Comparison of ENCODE assay signal across 19 mouse cellular contexts in genomic region chr13:114086325-114086724, GRCm38 (mm10).
DNase-seq lines count a peak whose midpoint lies in the region; ATAC-seq and TF ChIP-seq lines count a peak whose summit lies in the region.
"Had no signal": no experiment of that assay in that cellular context is flagged by ENCODE, and none has a peak within 500 bp of the region (broad histone marks: within the 10 kb centered on the region; RNA-seq: fewer than 3 reads in every experiment).

No protein-coding gene starts in this region.

- no peak overlapping the region for H3K4me3 ChIP-seq in heart, embryonic 11.5 days (ENCODE audit: low read depth, low read length)
- H3K4me3 ChIP-seq in liver, adult 2 months (ENCODE audit: insufficient read depth, low read depth, low read length), result no peak overlapping the region
- no peak overlapping the region for H3K4me3 ChIP-seq in liver, embryonic 11.5 days (ENCODE audit: low read depth, low read length)
- H3K4me3 ChIP-seq in hindbrain, embryonic 16.5 days (ENCODE audit: low read length), result no peak overlapping the region
- H3K4me3 ChIP-seq: forebrain, embryonic 10.5 days; heart, adult 2 months; hindbrain, embryonic 12.5 days; limb, embryonic 15.5 days; midbrain, embryonic 15.5 days; myocyte had no signal

- H3K4me2 ChIP-seq in heart, embryonic 11.5 days, result no peak overlapping the region
- no peak overlapping the region for H3K4me2 ChIP-seq in liver, embryonic 11.5 days
- H3K4me2 ChIP-seq in hindbrain, embryonic 16.5 days (ENCODE audit: low read length), result no peak overlapping the region
- H3K4me2 ChIP-seq: hindbrain, embryonic 12.5 days; limb, embryonic 15.5 days; midbrain, embryonic 15.5 days had no signal

- H3K79me2 ChIP-seq in liver, adult 2 months (ENCODE audit: control insufficient read depth, insufficient read depth, low read length), result no peaks in the 10 kb centered on the region; the same call in 1 of the 2 replicates

- no peak overlapping the region for H3K9ac ChIP-seq in heart, embryonic 11.5 days (ENCODE audit: low read depth, low read length)
- no peak overlapping the region for H3K9ac ChIP-seq in liver, adult 2 months (ENCODE audit: low read depth, low read length)
- no peak overlapping the region for H3K9ac ChIP-seq in liver, embryonic 11.5 days (ENCODE audit: low read depth, low read length)
- H3K9ac ChIP-seq in hindbrain, embryonic 16.5 days (ENCODE audit: low read depth, low read length), result no peak overlapping the region
- H3K9ac ChIP-seq: hindbrain, embryonic 12.5 days; limb, embryonic 15.5 days; midbrain, embryonic 15.5 days had no signal

- intact Hi-C loops in heart, postnatal 14 days (cut with DNase I), result no loop called here

- no peaks in the 10 kb centered on the region for H3K9me3 ChIP-seq in heart, embryonic 11.5 days (replicated peaks; ENCODE audit: control insufficient read depth, low read length)
- no peaks in the 10 kb centered on the region for H3K9me3 ChIP-seq in liver, embryonic 11.5 days (ENCODE audit: control insufficient read depth, low read length)
- H3K9me3 ChIP-seq in hindbrain, embryonic 16.5 days (ENCODE audit: control insufficient read depth, low read length), result no peaks in the 10 kb centered on the region
- H3K9me3 ChIP-seq: forebrain, embryonic 10.5 days; hindbrain, embryonic 12.5 days; limb, embryonic 15.5 days; midbrain, embryonic 15.5 days had no signal

- 19% methylated on average over 5 of the region's 5 CpGs for WGBS in heart, embryonic 11.5 days (ENCODE audit: insufficient replicate concordance)
- 17% methylated on average over 5 of the region's 5 CpGs for WGBS in liver, adult 2 months
- 55% methylated on average over 5 of the region's 5 CpGs for WGBS in liver, embryonic 11.5 days
- WGBS in hindbrain, embryonic 16.5 days, result 89% methylated on average over 5 of the region's 5 CpGs

- no peak overlapping the region for H3K27ac ChIP-seq in heart, embryonic 11.5 days (ENCODE audit: low read depth, low read length)
- peak overlapping the region; percentile 92 for H3K27ac ChIP-seq in liver, adult 2 months (replicated peaks; ENCODE audit: insufficient read depth, low read depth, low read length)
- H3K27ac ChIP-seq in liver, embryonic 11.5 days (ENCODE audit: low read depth, low read length), result no peak overlapping the region
- H3K27ac ChIP-seq in hindbrain, embryonic 16.5 days (ENCODE audit: low read depth, low read length), result no peak overlapping the region
- H3K27ac ChIP-seq: forebrain, embryonic 10.5 days; heart, adult 2 months; hindbrain, embryonic 12.5 days; limb, embryonic 15.5 days; midbrain, embryonic 15.5 days had no signal

- 0 out of 2 replicates have a peak, but pooled peaks cover 2% of the 10 kb centered on the region for H3K36me3 ChIP-seq in heart, embryonic 11.5 days (ENCODE audit: control insufficient read depth, insufficient read depth, low read length)
- no peaks in the 10 kb centered on the region for H3K36me3 ChIP-seq in liver, adult 2 months (ENCODE audit: control insufficient read depth, insufficient read depth, low read length)
- no peaks in the 10 kb centered on the region for H3K36me3 ChIP-seq in liver, embryonic 11.5 days (ENCODE audit: control insufficient read depth, insufficient read depth, low read length)
- no peaks in the 10 kb centered on the region for H3K36me3 ChIP-seq in hindbrain, embryonic 16.5 days (ENCODE audit: control insufficient read depth, insufficient read depth, low read length)
- H3K36me3 ChIP-seq: forebrain, embryonic 10.5 days; hindbrain, embryonic 12.5 days; limb, embryonic 15.5 days; midbrain, embryonic 15.5 days had no signal

- H3K4me1 ChIP-seq in heart, embryonic 11.5 days (ENCODE audit: control insufficient read depth, insufficient read depth, low read length), result no peaks in the 10 kb centered on the region
- H3K4me1 ChIP-seq in liver, adult 2 months (ENCODE audit: control insufficient read depth, insufficient read depth, low read length), result peaks cover 22% of the 10 kb centered on the region
- no peaks in the 10 kb centered on the region; the same call in 1 of the 2 replicates for H3K4me1 ChIP-seq in liver, embryonic 11.5 days (replicated peaks; ENCODE audit: control insufficient read depth, insufficient read depth, low read length)
- no peaks in the 10 kb centered on the region for H3K4me1 ChIP-seq in hindbrain, embryonic 16.5 days (ENCODE audit: control insufficient read depth, insufficient read depth, low read depth, low read length)
- H3K4me1 ChIP-seq: hindbrain, embryonic 12.5 days; midbrain, embryonic 15.5 days had no signal

- TF ChIP-seq CTCF in liver, adult 2 months (IDR thresholded peaks at IDR 0.05; ENCODE audit: low read depth, low read length), result no peak

- ATAC-seq in heart, embryonic 11.5 days (replicated peaks; ENCODE audit: insufficient number of reproducible peaks, low FRiP score, low TSS enrichment), result peak; percentile 59
- no peak for ATAC-seq in liver, embryonic 11.5 days (replicated peaks; ENCODE audit: low FRiP score)
- no peak for ATAC-seq in hindbrain, embryonic 16.5 days
- ATAC-seq: inflammation-experienced regulatory T-cells, adult 6 months; midbrain, embryonic 15.5 days had no signal

- DNase-seq in heart, postnatal 14 days, result no peak
- peak; percentile 71 for DNase-seq in liver, adult 2 months (ENCODE audit: extremely low read depth, low read depth, low spot score)
- DNase-seq in liver, embryonic 11.5 days (ENCODE audit: low spot score), result no peak
- peak; percentile 52 for DNase-seq in testis, postnatal 10 days (ENCODE audit: low spot score)
- no peak for DNase-seq in testis, postnatal 14 days (ENCODE audit: low spot score)
- no peak for DNase-seq in adrenal gland, postnatal 36 days
- DNase-seq: cerebellum, adult 2 months; gastrocnemius, postnatal 10 days; heart, adult 2 months; kidney, adult 2 months; kidney, postnatal 14 days had no signal

- TF ChIP-seq POLR2A in liver, adult 2 months (IDR thresholded peaks at IDR 0.05; ENCODE audit: extremely low read depth, insufficient read depth, low read length), result no peak

- no peaks in the 10 kb centered on the region for H3K27me3 ChIP-seq in heart, embryonic 11.5 days (ENCODE audit: control insufficient read depth, insufficient read depth, low read length)
- H3K27me3 ChIP-seq in liver, adult 2 months (ENCODE audit: control insufficient read depth, insufficient read depth, low read length), result no peaks in the 10 kb centered on the region
- no peaks in the 10 kb centered on the region for H3K27me3 ChIP-seq in liver, embryonic 11.5 days (replicated peaks; ENCODE audit: control insufficient read depth, insufficient read depth, low read length)
- H3K27me3 ChIP-seq in hindbrain, embryonic 16.5 days (replicated peaks; ENCODE audit: control insufficient read depth, insufficient read depth, low read length), result no peaks in the 10 kb centered on the region
- H3K27me3 ChIP-seq: hindbrain, embryonic 12.5 days; limb, embryonic 15.5 days; midbrain, embryonic 15.5 days had no signal

Comparison
In these comparisons a context has a peak if more than half of its experiments do, and no peak if none do; other contexts are left out.
1. DNase-seq: peak in liver, adult 2 months (single experiment) and testis, postnatal 10 days (single experiment); none in heart, postnatal 14 days (0 of 2), liver, embryonic 11.5 days (single experiment), testis, postnatal 14 days (single experiment) and adrenal gland, postnatal 36 days (0 of 2).